Mouse (Mus musculus) frontal cortex, postnatal 10 days (tissue): ENCODE data around the gene D430041D05Rik.

Source experiments
- DNase-seq, 2 experiments: peaks; one replicate each; pipeline ENCODE4 v3.0.0; 2022; ENCODE audit warnings: low spot score in 2 of 2, mixed read lengths in 1 of 2

Gene D430041D05Rik

GRCm38 (mm10) chr2:104408351-104408750 is 2.5 kb downstream of the D430041D05Rik start:
- no peak for DNase-seq

- no peak for DNase-seq
These were observed 2.9 kb downstream of the D430041D05Rik start for GRCm38 (mm10) chr2:104407913-104408312.

GRCm38 (mm10) chr2:104404036-104404435 is 6.8 kb downstream of the D430041D05Rik start:
- no peak for DNase-seq

- DNase-seq: no peak
These were observed 12.0 kb downstream of the D430041D05Rik start for GRCm38 (mm10) chr2:104398651-104399290.

GRCm38 (mm10) chr2:104395961-104396360 is 14.9 kb downstream of the D430041D05Rik start:
- DNase-seq: no peak

- no peak for DNase-seq
These were observed 16.0 kb downstream of the D430041D05Rik start for GRCm38 (mm10) chr2:104394769-104395168.

- no peak for DNase-seq
These were observed 18.0 kb downstream of the D430041D05Rik start for GRCm38 (mm10) chr2:104392700-104393312.

- no peak for DNase-seq
These were observed 21.6 kb downstream of the D430041D05Rik start for GRCm38 (mm10) chr2:104389231-104389630.

GRCm38 (mm10) chr2:104385941-104386340 is 24.9 kb downstream of the D430041D05Rik start:
- DNase-seq: no peak

GRCm38 (mm10) chr2:104383589-104383988 is 27.2 kb downstream of the D430041D05Rik start:
- DNase-seq: no peak

GRCm38 (mm10) chr2:104382813-104383212 is 28.0 kb downstream of the D430041D05Rik start:
- no peak for DNase-seq

- DNase-seq: no peak
These were observed 31.5 kb downstream of the D430041D05Rik start for GRCm38 (mm10) chr2:104379304-104379703.

GRCm38 (mm10) chr2:104378791-104379190 is 32.0 kb downstream of the D430041D05Rik start:
- DNase-seq: no peak

GRCm38 (mm10) chr2:104377990-104378389 is 32.8 kb downstream of the D430041D05Rik start:
- no peak for DNase-seq

GRCm38 (mm10) chr2:104372156-104372555 is 38.7 kb downstream of the D430041D05Rik start:
- DNase-seq: no peak

- DNase-seq: no peak
These were observed 39.1 kb downstream of the D430041D05Rik start for GRCm38 (mm10) chr2:104371606-104372130.

- peak; percentile 36 to 72 for DNase-seq
These were observed 42.9 kb downstream of the D430041D05Rik start for GRCm38 (mm10) chr2:104367836-104368298.

GRCm38 (mm10) chr2:104367291-104367690 is 43.5 kb downstream of the D430041D05Rik start:
- no peak for DNase-seq

- DNase-seq: no peak
These were observed 51.5 kb downstream of the D430041D05Rik start for GRCm38 (mm10) chr2:104359305-104359704.

GRCm38 (mm10) chr2:104358881-104359280 is 51.9 kb downstream of the D430041D05Rik start:
- DNase-seq: no peak

- no peak for DNase-seq
These were observed 54.3 kb downstream of the D430041D05Rik start for GRCm38 (mm10) chr2:104356531-104356930.

- no peak for DNase-seq
These were observed 56.7 kb downstream of the D430041D05Rik start for GRCm38 (mm10) chr2:104354117-104354516.

- DNase-seq: no peak
These were observed 58.7 kb downstream of the D430041D05Rik start for GRCm38 (mm10) chr2:104352204-104352493.
